Mouse (Mus musculus) hindbrain, postnatal 0 days (tissue): Measurements from ENCODE around the gene Sap30bp. TPM values are rescaled to one million over a fixed set of nuclear protein-coding genes. Genes with fewer than 3 reads are reported as not detected.

Experiments used
- ATAC-seq: fragments of 200-750 bp; cut with Nextera tagmentation; 2 replicates; pipeline ENCODE4 v1.8.0; 2017; ENCODE audit warnings: mild to moderate bottlenecking, moderate TSS enrichment, moderate library complexity
- DNase-seq: peaks from one replicate; pipeline ENCODE4 v3.0.0-alpha.2; 2015; ENCODE audit warnings: low spot score
- H3K27ac ChIP-seq: fragments of 300-500 bp; sonication (generic); 2 replicates; pipeline ENCODE4 v1.5.1; 2014; ENCODE audit warnings: mild to moderate bottlenecking
- H3K27me3 ChIP-seq: fragments of 300-500 bp; sonication (generic); 2 replicates; pipeline ENCODE4 v1.6.1; 2014; ENCODE audit warnings: low read length, mixed read lengths; ENCODE audit not compliant: insufficient read depth
- H3K36me3 ChIP-seq: fragments of 300-500 bp; sonication (generic); 2 replicates; pipeline ENCODE4 v1.6.1; 2014; ENCODE audit warnings: low read length, mixed read lengths; ENCODE audit not compliant: insufficient read depth
- H3K4me1 ChIP-seq: fragments of 300-500 bp; sonication (generic); 2 replicates; pipeline ENCODE4 v1.6.1; 2014; ENCODE audit warnings: antibody characterized with exemption, low read length, mixed read lengths; ENCODE audit not compliant: insufficient read depth
- H3K4me2 ChIP-seq: fragments of 300-500 bp; sonication (generic); 2 replicates; pipeline ENCODE4 v1.6.1; 2014; ENCODE audit warnings: low read depth, mild to moderate bottlenecking, low read length, moderate library complexity, mixed read lengths
- H3K4me3 ChIP-seq: fragments of 300-500 bp; sonication (generic); 2 replicates; pipeline ENCODE4 v1.5.1; 2014; ENCODE audit warnings: low read length
- H3K9ac ChIP-seq: fragments of 300-500 bp; sonication (generic); replicated peaks from 2 replicates; pipeline ENCODE4 v1.6.1; 2014; ENCODE audit warnings: mild to moderate bottlenecking, low read length, moderate library complexity, mixed read lengths
- H3K9me3 ChIP-seq: fragments of 300-500 bp; sonication (generic); 2 replicates; pipeline ENCODE4 v1.6.1; 2016; ENCODE audit warnings: low read length, mixed read lengths
- CTCF ChIP-seq: IDR thresholded peaks from 2 replicates; pipeline ENCODE4 v1.5.1; 2016; ENCODE audit warnings: antibody characterized with exemption, control low read depth, low read depth
- WGBS: fragments of 180-500 bp; shearing (Covaris S2); extraction: QIAGEN DNeasy Blood & Tissue Kit; methylation state at CpG from one replicate; pipeline ENCODE4 v1.1.7; 2014; 5-methylcytosine and 5-hydroxymethylcytosine counted together
- polyA plus RNA-seq: library from polyadenylated mRNA; unstranded; fragments of >200 nt; fragmentation: Nextera tagmentation; extraction: Ambion mirVana; gene quantifications from 2 replicates; pipeline ENCODE4 v1.2.1, GENCODE M21; 2015
- total RNA-seq: library from RNA; depleted of rRNA; stranded (reverse); fragments of >200 nt; gene quantifications from 2 replicates; pipeline ENCODE4 v1.2.3, GENCODE M21; 2014; rRNA removed

The Sap30bp gene
- 46.4 and 52.8 TPM in 2 replicates for total RNA-seq
- 39.2 and 42.8 TPM in 2 replicates for polyA plus RNA-seq

GRCm38 (mm10) chr11:115933108-115933746 is at the start of gene Sap30bp, which contains the start of gene Recql5:
Gene Sap30bp (plus strand): TSS chr11:115933282.
Gene Recql5 (minus strand): TSS chr11:115933477.
- H3K4me2 ChIP-seq, result peak within 1 kb of the TSS; percentile 86
- DNase-seq, result peak; percentile 100
- TF ChIP-seq CTCF, result no peak
- H3K9ac ChIP-seq, result peak within 1 kb of the TSS; percentile 80
- ATAC-seq, result peak; percentile 100
- H3K9me3 ChIP-seq, result no peaks in the 10 kb centered on the region
- H3K27me3 ChIP-seq, result no peaks in the 10 kb centered on the region
- peak within 1 kb of the TSS; percentile 65; the same call in 1 of the 2 replicates for H3K27ac ChIP-seq
- H3K4me3 ChIP-seq, result peak within 1 kb of the TSS; percentile 87
- under 1% methylated on average over 28 of the region's 28 CpGs for WGBS
- peaks cover 18% of the 10 kb centered on the region for H3K4me1 ChIP-seq
- peaks cover 12% of the 10 kb centered on the region; the same call in 1 of the 2 replicates for H3K36me3 ChIP-seq

- Histone ChIP-seq H3K27me3 (no peaks in the 10 kb centered on the region), H3K36me3 (no peaks in the 10 kb centered on the region), H3K4me2 (no peak overlapping the region), H3K4me1 (no peaks in the 10 kb centered on the region), H3K27ac (no peak overlapping the region), H3K9me3 (no peaks in the 10 kb centered on the region), H3K4me3 (no peak overlapping the region), H3K9ac (no peak overlapping the region)
- no peak for TF ChIP-seq CTCF
- no peak for ATAC-seq
- DNase-seq, result no peak
- WGBS, result 97% methylated on average over 3 of the region's 3 CpGs
Observed at GRCm38 (mm10) chr11:115884361-115884760, 48.7 kb upstream of the Sap30bp start.

DNA sequence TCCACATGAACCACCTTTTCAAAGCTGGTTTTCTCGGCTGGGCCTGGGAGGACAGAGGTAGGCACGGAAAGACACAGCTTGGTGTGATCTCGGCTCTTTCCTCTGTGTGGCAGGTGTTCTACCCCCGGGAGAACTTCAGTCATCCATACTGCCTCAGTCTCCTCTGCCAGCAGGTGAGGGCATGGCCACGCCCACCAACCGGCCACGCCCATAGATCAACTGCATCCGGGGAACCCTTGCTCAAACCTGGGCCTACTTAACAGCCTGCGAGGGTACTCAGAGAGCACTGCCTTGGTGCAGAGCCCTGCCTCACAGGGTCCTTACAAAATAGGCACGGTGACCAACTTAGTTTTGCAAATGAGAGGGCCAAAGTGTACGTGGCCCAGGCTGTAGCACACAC is 47.8 kb upstream of the Sap30bp start:
- H3K4me3 ChIP-seq, result no peak overlapping the region
- 76% methylated on average over 11 of the region's 11 CpGs for WGBS
- no peak for TF ChIP-seq CTCF

DNA sequence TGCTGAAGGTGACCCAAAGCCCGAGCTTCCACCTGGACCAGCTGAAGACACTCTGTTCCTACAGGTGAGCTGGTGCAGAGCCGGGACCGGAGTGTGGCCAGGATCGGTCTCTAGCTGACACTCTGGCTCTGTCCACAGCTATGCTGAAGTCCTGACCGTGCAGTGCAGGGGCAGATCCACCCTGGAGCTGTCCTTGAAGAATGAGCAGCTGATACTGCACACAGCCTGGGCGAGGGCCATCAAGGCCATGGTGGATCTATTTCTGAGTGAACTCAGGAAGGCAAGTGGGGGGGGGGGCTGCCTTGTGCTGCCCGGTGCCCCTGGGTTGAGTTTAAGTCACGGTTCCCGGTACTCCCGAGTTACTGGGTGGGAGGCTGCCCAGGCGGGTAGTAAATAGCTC is 46.6 kb upstream of the Sap30bp start:
- 91% methylated on average over 11 of the region's 11 CpGs for WGBS
- DNase-seq, result no peak
- Histone ChIP-seq H3K9me3 (no peaks in the 10 kb centered on the region), H3K4me3 (no peak overlapping the region), H3K27ac (no peak overlapping the region), H3K27me3 (no peaks in the 10 kb centered on the region), H3K4me2 (no peak overlapping the region), H3K9ac (no peak overlapping the region), H3K4me1 (no peaks in the 10 kb centered on the region), H3K36me3 (no peaks in the 10 kb centered on the region)
- no peak for TF ChIP-seq CTCF
- no peak for ATAC-seq

More for the DNA sequence above, 47.8 kb upstream of the Sap30bp start:
- Histone ChIP-seq H3K27me3 (no peaks in the 10 kb centered on the region), H3K4me2 (no peak overlapping the region), H3K27ac (no peak overlapping the region), H3K9me3 (no peaks in the 10 kb centered on the region), H3K4me1 (no peaks in the 10 kb centered on the region), H3K36me3 (no peaks in the 10 kb centered on the region), H3K9ac (no peak overlapping the region)
- no peak for DNase-seq
- ATAC-seq, result no peak

- H3K4me2 ChIP-seq, result no peak overlapping the region
- no peaks in the 10 kb centered on the region for H3K27me3 ChIP-seq
- H3K4me1 ChIP-seq, result no peaks in the 10 kb centered on the region
- no peak overlapping the region for H3K4me3 ChIP-seq
- whole genome bisulfite sequencing, result 73% methylated on average over 5 of the region's 5 CpGs
- no peak overlapping the region for H3K27ac ChIP-seq
- no peak overlapping the region for H3K9ac ChIP-seq
- ATAC-seq, result no peak
- no peaks in the 10 kb centered on the region for H3K9me3 ChIP-seq
- DNase-seq, result no peak
- TF ChIP-seq CTCF, result no peak
- no peaks in the 10 kb centered on the region; the same call in 1 of the 2 replicates for H3K36me3 ChIP-seq
Observed at GRCm38 (mm10) chr11:115888020-115888419, 45.1 kb upstream of the Sap30bp start.

DNA sequence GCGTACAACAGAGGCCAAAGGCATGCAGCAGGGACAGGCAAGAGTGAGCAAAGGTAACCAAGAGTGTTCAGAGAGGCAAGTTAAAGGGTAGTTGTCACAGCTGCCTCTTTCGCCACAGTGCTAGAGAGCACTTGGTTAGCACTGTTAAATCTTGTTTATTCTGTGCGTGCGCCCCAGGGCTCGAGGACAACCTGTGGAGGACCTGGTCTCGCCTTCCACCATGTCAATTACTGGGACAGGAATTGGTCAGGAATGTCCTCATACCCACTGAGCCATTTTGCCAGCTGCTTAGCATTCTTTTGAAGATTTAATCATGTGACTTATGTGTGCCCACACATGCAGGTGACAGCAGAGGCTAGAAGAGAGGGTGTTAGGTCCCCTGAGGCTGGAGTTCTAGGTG is 43.9 kb upstream of the Sap30bp start:
- no peak for ATAC-seq

DNA sequence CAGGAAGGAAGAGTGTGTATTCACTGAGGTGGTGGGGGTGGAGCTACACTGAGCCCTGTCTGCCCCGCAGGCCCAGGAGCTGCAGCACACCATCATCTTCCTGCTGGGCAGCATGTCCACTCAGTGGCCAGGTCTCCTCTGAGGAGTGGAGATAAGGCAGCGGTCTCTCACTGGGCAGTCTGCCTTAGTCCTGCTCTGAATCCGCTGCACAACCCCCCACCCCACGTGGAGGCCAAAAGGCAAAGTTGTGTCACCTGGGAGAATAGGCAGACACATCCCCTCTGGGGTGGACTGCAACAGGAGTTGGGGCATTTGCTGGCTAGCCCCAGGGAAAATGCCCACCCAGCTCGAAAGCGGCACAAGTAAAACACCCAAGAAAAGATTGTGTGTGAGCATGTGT is 40.9 kb upstream of the Sap30bp start:
- no peak overlapping the region for H3K27ac ChIP-seq
- DNase-seq (no peak), ATAC-seq (no peak)
- H3K4me2 ChIP-seq, result no peak overlapping the region
- no peaks in the 10 kb centered on the region for H3K4me1 ChIP-seq
- H3K36me3 ChIP-seq, result peaks cover 13% of the 10 kb centered on the region; the same call in 1 of the 2 replicates
- no peaks in the 10 kb centered on the region for H3K9me3 ChIP-seq
- H3K9ac ChIP-seq, result no peak overlapping the region
- no peak overlapping the region for H3K4me3 ChIP-seq
- H3K27me3 ChIP-seq, result no peaks in the 10 kb centered on the region
- 60% methylated on average over 6 of the region's 6 CpGs for WGBS
- TF ChIP-seq CTCF, result no peak

More for the DNA sequence above, 43.9 kb upstream of the Sap30bp start:
- WGBS, result 94% methylated on average over 6 of the region's 6 CpGs
- Histone ChIP-seq H3K27ac (no peak overlapping the region), H3K9ac (no peak overlapping the region), H3K36me3 (peaks cover 7% of the 10 kb centered on the region; the same call in 1 of the 2 replicates), H3K27me3 (no peaks in the 10 kb centered on the region), H3K4me2 (no peak overlapping the region), H3K4me1 (no peaks in the 10 kb centered on the region), H3K9me3 (no peaks in the 10 kb centered on the region), H3K4me3 (no peak overlapping the region)
- no peak for TF ChIP-seq CTCF
- DNase-seq, result no peak
